Mouse (Mus musculus) lung, embryonic 14.5 days (tissue): Measurements from ENCODE around the gene Gpc6. TPM values are rescaled to one million over a fixed set of nuclear protein-coding genes. Genes with fewer than 3 reads are reported as not detected.

Experiments used
- ATAC-seq: fragments of 200-750 bp; cut with Nextera tagmentation; 2 replicates; pipeline ENCODE4 v1.8.0; 2017; ENCODE audit warnings: mild to moderate bottlenecking, moderate TSS enrichment, moderate library complexity; ENCODE audit not compliant: insufficient read depth
- DNase-seq: peaks from one replicate; pipeline ENCODE4 v3.0.0-alpha.2; 2015
- H3K27ac ChIP-seq: fragments of 300-500 bp; sonication (generic); 2 replicates; pipeline ENCODE4 v1.5.1; 2014; ENCODE audit warnings: low read depth, mild to moderate bottlenecking, moderate library complexity
- H3K27me3 ChIP-seq: fragments of 300-500 bp; sonication (generic); 2 replicates; pipeline ENCODE4 v1.6.1; 2014; ENCODE audit warnings: low read length, control low read depth; ENCODE audit not compliant: insufficient read depth
- H3K36me3 ChIP-seq: fragments of 300-500 bp; sonication (generic); 2 replicates; pipeline ENCODE4 v1.6.1; 2014; ENCODE audit warnings: control low read depth; ENCODE audit not compliant: insufficient read depth
- H3K4me1 ChIP-seq: fragments of 300-500 bp; sonication (generic); 2 replicates; pipeline ENCODE4 v1.6.1; 2014; ENCODE audit warnings: antibody characterized with exemption, control low read depth; ENCODE audit not compliant: insufficient read depth
- H3K4me2 ChIP-seq: fragments of 300-500 bp; sonication (generic); 2 replicates; pipeline ENCODE4 v1.6.1; 2014; ENCODE audit warnings: mild to moderate bottlenecking
- H3K4me3 ChIP-seq: fragments of 300-500 bp; sonication (generic); 2 replicates; pipeline ENCODE4 v1.5.1; 2014; ENCODE audit warnings: low read depth, low read length
- H3K9ac ChIP-seq: fragments of 300-500 bp; sonication (generic); 2 replicates; pipeline ENCODE4 v1.6.1; 2014
- H3K9me3 ChIP-seq: fragments of 300-500 bp; sonication (generic); 2 replicates; pipeline ENCODE4 v1.6.1; 2016; ENCODE audit warnings: low read depth, low read length, control low read depth
- CTCF ChIP-seq: IDR thresholded peaks from 2 replicates; pipeline ENCODE4 v1.5.1; 2016; ENCODE audit warnings: antibody characterized with exemption, low read depth
- WGBS: fragments of 180-500 bp; shearing (Covaris S2); extraction: QIAGEN DNeasy Blood & Tissue Kit; methylation state at CpG from one replicate; pipeline ENCODE4 v1.1.7; 2014; 5-methylcytosine and 5-hydroxymethylcytosine counted together
- polyA plus RNA-seq: library from polyadenylated mRNA; unstranded; fragments of >200 nt; fragmentation: Nextera tagmentation; extraction: Ambion mirVana; gene quantifications from 2 replicates; pipeline ENCODE4 v1.2.1, GENCODE M21; 2014

Gene Gpc6
- polyA plus RNA-seq, 1 experiment from 2014 or later = 38.9 TPM

DNA sequence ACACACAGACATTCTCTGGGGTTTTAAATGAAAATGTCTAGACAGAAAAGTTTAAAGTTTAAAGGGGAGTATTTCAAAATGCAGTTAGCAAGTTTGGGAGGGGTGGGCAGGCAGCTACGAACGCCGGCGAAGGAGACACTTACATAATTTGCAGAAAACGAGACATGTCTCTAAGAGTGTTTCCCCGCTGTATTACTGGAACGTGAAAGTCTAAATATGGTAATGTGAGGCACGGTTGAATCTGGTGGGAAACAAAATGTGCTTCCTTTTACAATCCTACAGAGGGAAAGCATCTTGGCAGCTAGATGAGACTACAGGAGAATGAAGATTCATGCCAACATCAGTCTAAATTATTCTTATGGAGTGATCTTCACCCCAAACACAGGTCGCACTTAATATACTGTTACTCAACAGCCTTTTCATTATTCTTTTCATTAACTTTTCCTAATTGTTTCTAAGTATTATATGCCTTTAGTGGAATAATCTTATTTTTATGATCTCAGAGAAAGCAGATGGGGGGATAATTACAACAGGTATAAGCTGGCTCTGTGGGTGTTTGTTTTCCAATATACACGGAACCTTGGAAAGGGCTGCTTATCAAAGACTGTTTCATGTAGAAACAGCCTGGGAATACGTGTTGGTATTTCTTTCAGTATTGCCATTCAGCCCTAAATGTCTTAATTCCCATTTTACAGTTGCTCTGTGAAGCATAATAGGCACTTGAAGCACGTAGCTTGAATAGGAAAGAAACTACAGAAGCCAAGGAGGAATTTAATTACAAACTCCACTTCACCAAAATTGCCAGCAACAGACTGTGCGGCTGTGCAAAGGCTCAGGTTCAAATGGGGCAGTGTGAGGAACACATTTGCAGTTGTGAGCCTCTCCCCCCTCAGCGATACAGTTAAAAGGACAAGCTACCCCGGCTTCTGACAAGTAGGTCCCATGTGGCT is 885.5 kb downstream of the Gpc6 start:
- no peak overlapping the region for H3K4me2 ChIP-seq
- H3K9ac ChIP-seq = no peak overlapping the region
- ATAC-seq (no peak), DNase-seq (no peak)
- TF ChIP-seq CTCF = no peak
- H3K36me3 ChIP-seq = no peaks in the 10 kb centered on the region
- no peak overlapping the region for H3K27ac ChIP-seq
- H3K4me3 ChIP-seq = no peak overlapping the region
- no peaks in the 10 kb centered on the region for H3K27me3 ChIP-seq
- H3K4me1 ChIP-seq = peaks cover 4% of the 10 kb centered on the region; the same call in 1 of the 2 replicates
- no peaks in the 10 kb centered on the region for H3K9me3 ChIP-seq
- WGBS = 73% methylated on average over 15 of the region's 15 CpGs

DNA sequence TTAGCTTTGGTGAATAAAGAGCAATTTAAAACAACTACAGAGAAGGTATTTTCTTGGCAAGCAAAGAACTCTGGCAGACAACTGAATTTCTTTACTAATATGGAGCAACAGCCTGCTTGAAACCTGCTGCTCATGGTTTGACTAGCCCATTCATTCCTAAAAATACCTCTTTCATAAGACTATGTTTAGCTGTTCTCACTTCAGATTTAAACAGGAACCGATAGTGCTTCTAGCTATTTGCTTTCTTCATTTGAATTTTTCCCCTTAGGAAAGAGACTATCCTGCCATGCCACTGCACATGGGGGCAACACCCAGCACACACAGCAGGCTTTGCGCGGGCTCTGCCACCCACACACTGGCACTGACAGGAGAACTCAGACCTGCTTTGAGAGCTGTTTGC is 888.4 kb downstream of the Gpc6 start:
- H3K9ac ChIP-seq = no peak overlapping the region
- 53% methylated on average over 3 of the region's 3 CpGs for WGBS
- DNase-seq (peak; percentile 23), ATAC-seq (no peak)
- H3K36me3 ChIP-seq = no peaks in the 10 kb centered on the region
- H3K9me3 ChIP-seq = no peaks in the 10 kb centered on the region
- H3K4me1 ChIP-seq = peaks cover 4% of the 10 kb centered on the region; the same call in 1 of the 2 replicates
- H3K27me3 ChIP-seq = no peaks in the 10 kb centered on the region
- H3K4me2 ChIP-seq = no peak overlapping the region
- TF ChIP-seq CTCF = no peak
- no peak overlapping the region for H3K27ac ChIP-seq
- no peak overlapping the region for H3K4me3 ChIP-seq

DNA sequence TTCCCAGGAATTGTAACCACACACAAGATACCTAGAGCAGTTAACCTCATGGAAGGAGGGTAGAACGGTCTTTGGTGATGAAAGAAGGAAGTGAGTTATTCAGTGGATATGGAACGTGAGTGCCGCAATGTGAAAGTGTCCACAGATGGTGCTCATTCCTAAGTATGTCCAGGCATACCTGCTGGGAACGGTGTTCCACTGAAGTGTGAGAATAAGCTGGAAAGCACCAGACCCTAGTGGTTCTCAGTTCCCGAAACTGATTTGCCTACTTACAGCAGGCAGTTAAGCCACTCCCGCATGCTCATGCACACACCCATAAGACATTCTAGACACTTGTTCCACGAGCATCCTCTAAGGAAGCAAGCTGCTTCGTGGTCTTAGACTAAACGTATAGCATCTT is 890.9 kb downstream of the Gpc6 start:
- DNase-seq (no peak), ATAC-seq (no peak)
- Histone ChIP-seq H3K4me1 (peaks cover 4% of the 10 kb centered on the region; the same call in 1 of the 2 replicates), H3K4me3 (no peak overlapping the region), H3K4me2 (no peak overlapping the region), H3K36me3 (no peaks in the 10 kb centered on the region), H3K9me3 (no peaks in the 10 kb centered on the region), H3K27me3 (no peaks in the 10 kb centered on the region), H3K27ac (no peak overlapping the region), H3K9ac (no peak overlapping the region)
- no peak for TF ChIP-seq CTCF
- WGBS = 86% methylated on average over 9 of the region's 9 CpGs

DNA sequence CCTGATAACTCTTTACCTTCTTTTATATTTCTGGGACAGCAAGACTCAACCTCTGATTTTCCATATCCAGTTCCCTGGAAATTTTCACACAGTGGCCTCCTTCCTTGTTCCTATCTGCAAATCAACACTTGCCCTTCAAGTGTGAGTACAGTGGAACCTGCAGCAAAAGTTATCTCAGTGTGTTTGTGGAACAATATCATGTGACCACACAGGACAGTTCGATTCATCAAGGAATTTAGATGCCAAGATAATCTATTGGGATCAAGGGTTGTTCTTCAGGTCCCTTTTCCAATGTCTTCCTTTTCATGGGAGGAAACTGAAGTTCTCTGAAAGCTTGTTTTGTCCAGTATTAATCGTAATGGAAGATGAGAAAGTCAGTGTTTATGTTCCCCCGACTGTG is 891.6 kb downstream of the Gpc6 start:
- ATAC-seq = no peak
- Histone ChIP-seq H3K9ac (no peak overlapping the region), H3K4me2 (no peak overlapping the region), H3K4me3 (no peak overlapping the region), H3K36me3 (no peaks in the 10 kb centered on the region), H3K4me1 (peaks cover 4% of the 10 kb centered on the region; the same call in 1 of the 2 replicates), H3K9me3 (no peaks in the 10 kb centered on the region), H3K27ac (no peak overlapping the region), H3K27me3 (no peaks in the 10 kb centered on the region)
- no peak for DNase-seq
- WGBS = 70% methylated on average over 3 of the region's 3 CpGs
- no peak for TF ChIP-seq CTCF

DNA sequence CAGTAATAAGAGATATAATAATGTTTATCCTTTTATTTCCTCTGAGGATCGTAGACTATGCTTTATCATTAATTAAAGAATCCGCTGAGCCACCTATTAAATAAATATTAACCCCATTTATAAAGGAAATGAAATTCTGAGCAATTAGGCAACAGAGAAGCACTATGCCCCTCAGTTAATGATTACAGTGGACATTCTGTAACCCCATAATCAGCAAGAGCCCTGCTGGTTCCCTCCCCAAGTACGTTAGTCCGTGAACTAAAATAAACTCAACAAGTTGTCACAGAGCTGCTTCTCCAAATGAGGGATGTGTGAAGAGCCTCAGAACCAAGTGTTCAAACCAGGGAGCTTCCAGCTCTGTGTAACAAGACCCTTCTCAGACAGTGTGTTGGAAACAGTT is 892.1 kb downstream of the Gpc6 start:
- ATAC-seq = no peak
- Histone ChIP-seq H3K9me3 (no peaks in the 10 kb centered on the region), H3K36me3 (no peaks in the 10 kb centered on the region), H3K27ac (no peak overlapping the region), H3K4me2 (no peak overlapping the region), H3K4me1 (peaks cover 4% of the 10 kb centered on the region; the same call in 1 of the 2 replicates), H3K4me3 (no peak overlapping the region), H3K9ac (no peak overlapping the region), H3K27me3 (no peaks in the 10 kb centered on the region)
- WGBS = 43% methylated on average over 4 of the region's 4 CpGs
- no peak for DNase-seq
- TF ChIP-seq CTCF = no peak

- H3K9ac ChIP-seq = no peak overlapping the region
- ATAC-seq (no peak), DNase-seq (no peak)
- no peak overlapping the region for H3K27ac ChIP-seq
- no peak overlapping the region for H3K4me2 ChIP-seq
- H3K9me3 ChIP-seq = no peaks in the 10 kb centered on the region
- H3K36me3 ChIP-seq = no peaks in the 10 kb centered on the region
- TF ChIP-seq CTCF = no peak
- no peaks in the 10 kb centered on the region for H3K4me1 ChIP-seq
- no peaks in the 10 kb centered on the region for H3K27me3 ChIP-seq
- H3K4me3 ChIP-seq = no peak overlapping the region
Measured at GRCm38 (mm10) chr14:117824491-117824890, 899.4 kb downstream of the Gpc6 start.

- no peak overlapping the region for H3K4me2 ChIP-seq
- no peak overlapping the region for H3K27ac ChIP-seq
- DNase-seq = no peak
- no peak for ATAC-seq
- no peak overlapping the region for H3K4me3 ChIP-seq
- H3K4me1 ChIP-seq = no peaks in the 10 kb centered on the region
- no peak for TF ChIP-seq CTCF
- H3K9ac ChIP-seq = no peak overlapping the region
- H3K9me3 ChIP-seq = no peaks in the 10 kb centered on the region
- no peaks in the 10 kb centered on the region for H3K36me3 ChIP-seq
- H3K27me3 ChIP-seq = no peaks in the 10 kb centered on the region
- 46% methylated on average over 8 of the region's 8 CpGs for WGBS
Measured at GRCm38 (mm10) chr14:117826294-117827046, 901.4 kb downstream of the Gpc6 start.
